Comparison of ENCODE assay signal across 18 mouse cellular contexts in the genomic region with DNA sequence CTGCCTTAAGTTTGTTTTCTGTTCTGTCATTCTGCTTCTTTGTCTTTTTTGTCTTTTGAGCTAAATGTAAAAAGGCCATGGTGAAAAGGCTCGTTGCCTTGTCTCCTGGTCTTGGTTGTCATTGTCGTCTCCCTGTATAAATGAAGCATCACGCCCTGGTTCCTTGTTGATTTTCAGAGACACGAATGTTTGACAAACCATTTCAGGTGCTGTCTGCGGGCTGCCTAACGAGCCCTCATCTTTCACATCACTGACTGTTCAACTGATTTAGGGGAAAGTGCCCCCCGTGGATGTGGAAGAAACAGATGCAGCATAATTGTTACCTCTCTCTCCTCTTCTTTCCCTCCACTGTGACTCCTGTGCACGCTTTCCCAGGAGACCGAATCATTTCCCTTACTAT.
"Had no signal": no experiment of that assay in that cellular context is flagged by ENCODE, and none has a peak within 500 bp of the region (broad histone marks: within the 10 kb centered on the region; RNA-seq: fewer than 3 reads in every experiment).

No protein-coding gene starts in this region.

- DNase-seq: lung, adult 18-20 months; lung, embryonic 14.5 days; lung, postnatal 10 days; lung, postnatal 4 days; retina, postnatal 1 day; right cerebral cortex, adult 18-20 months; right cerebral cortex, postnatal 25 days; right cerebral cortex, postnatal 4 days; spleen, adult 18-20 months; thymus, adult 18-20 months; thymus, postnatal 14 days; thymus, postnatal 36 days had no signal

- H3K9ac ChIP-seq: liver, embryonic 14.5 days; lung, embryonic 14.5 days; midbrain, embryonic 12.5 days; midbrain, embryonic 15.5 days; neural tube, embryonic 13.5 days; neural tube, embryonic 15.5 days had no signal

- H3K4me3 ChIP-seq: midbrain, embryonic 12.5 days; midbrain, embryonic 15.5 days; myocyte; neural tube, embryonic 13.5 days; neural tube, embryonic 15.5 days had no signal

- H3K27me3 ChIP-seq: midbrain, embryonic 12.5 days; midbrain, embryonic 15.5 days; neural tube, embryonic 13.5 days; neural tube, embryonic 15.5 days had no signal

- H3K27ac ChIP-seq: liver, embryonic 14.5 days; midbrain, embryonic 12.5 days; midbrain, embryonic 15.5 days; neural tube, embryonic 13.5 days; neural tube, embryonic 15.5 days had no signal

- H3K9me3 ChIP-seq: midbrain, embryonic 12.5 days; midbrain, embryonic 15.5 days; neural tube, embryonic 13.5 days; neural tube, embryonic 15.5 days had no signal

- H3K36me3 ChIP-seq: midbrain, embryonic 12.5 days; midbrain, embryonic 15.5 days; neural tube, embryonic 13.5 days; neural tube, embryonic 15.5 days had no signal

- ATAC-seq: midbrain, embryonic 15.5 days had no signal

- H3K4me1 ChIP-seq: midbrain, embryonic 12.5 days; midbrain, embryonic 15.5 days; neural tube, embryonic 13.5 days; neural tube, embryonic 15.5 days had no signal

- H3K4me2 ChIP-seq: lung, embryonic 14.5 days; midbrain, embryonic 12.5 days; midbrain, embryonic 15.5 days; neural tube, embryonic 13.5 days; neural tube, embryonic 15.5 days had no signal
